Mouse (Mus musculus) midbrain, embryonic 11.5 days (tissue): ENCODE results near the gene Isyna1. TPM values are rescaled to one million over a fixed set of nuclear protein-coding genes. Genes with fewer than 3 reads are reported as not detected.

Experiments
- ATAC-seq: fragments of 200-750 bp; cut with Nextera tagmentation; 2 replicates; pipeline ENCODE4 v1.8.0; 2017; ENCODE audit warnings: moderate TSS enrichment, moderate library complexity; ENCODE audit not compliant: low FRiP score
- DNase-seq: peaks from one replicate; pipeline ENCODE4 v3.0.0; 2015; ENCODE audit warnings: low spot score; ENCODE audit errors: missing footprints
- H3K27ac ChIP-seq: fragments of 300-500 bp; sonication (generic); 2 replicates; pipeline ENCODE4 v1.5.1; 2014; ENCODE audit warnings: low read depth, low read length
- H3K27me3 ChIP-seq: fragments of 300-500 bp; sonication (generic); 2 replicates; pipeline ENCODE4 v1.6.1; 2014; ENCODE audit warnings: mild to moderate bottlenecking, low read length, moderate library complexity, mixed read lengths; ENCODE audit not compliant: control insufficient read depth, insufficient read depth
- H3K36me3 ChIP-seq: fragments of 300-500 bp; sonication (generic); 2 replicates; pipeline ENCODE4 v1.6.1; 2014; ENCODE audit warnings: mild to moderate bottlenecking, low read length, moderate library complexity, mixed read lengths; ENCODE audit not compliant: control insufficient read depth, insufficient read depth
- H3K4me1 ChIP-seq: fragments of 300-500 bp; sonication (generic); 2 replicates; pipeline ENCODE4 v1.6.1; 2014; ENCODE audit warnings: low read length; ENCODE audit not compliant: control insufficient read depth, insufficient read depth
- H3K4me2 ChIP-seq: fragments of 300-500 bp; sonication (generic); 2 replicates; pipeline ENCODE4 v1.6.1; 2014; ENCODE audit warnings: mild to moderate bottlenecking, moderate library complexity
- H3K4me3 ChIP-seq: fragments of 300-500 bp; sonication (generic); 2 replicates; pipeline ENCODE4 v1.5.1; 2014; ENCODE audit warnings: low read depth, low read length
- H3K9ac ChIP-seq: fragments of 300-500 bp; sonication (generic); 2 replicates; pipeline ENCODE4 v1.6.1; 2014; ENCODE audit warnings: low read length
- H3K9me3 ChIP-seq: fragments of 300-500 bp; sonication (generic); 2 replicates; pipeline ENCODE4 v1.6.1; 2016; ENCODE audit warnings: low read length; ENCODE audit not compliant: control insufficient read depth
- WGBS: fragments of 180-500 bp; shearing (Covaris S2); extraction: QIAGEN DNeasy Blood & Tissue Kit; methylation state at CpG from one replicate; pipeline ENCODE4 v1.1.7; 2014; 5-methylcytosine and 5-hydroxymethylcytosine counted together
- polyA plus RNA-seq: library from polyadenylated mRNA; unstranded; fragments of >200 nt; fragmentation: Nextera tagmentation; extraction: Ambion mirVana; gene quantifications from 2 replicates; pipeline ENCODE4 v1.2.1, GENCODE M21; 2014

Isyna1 gene
- polyA plus RNA-seq, 1 experiment from 2014 or later: 56.0 TPM

DNA sequence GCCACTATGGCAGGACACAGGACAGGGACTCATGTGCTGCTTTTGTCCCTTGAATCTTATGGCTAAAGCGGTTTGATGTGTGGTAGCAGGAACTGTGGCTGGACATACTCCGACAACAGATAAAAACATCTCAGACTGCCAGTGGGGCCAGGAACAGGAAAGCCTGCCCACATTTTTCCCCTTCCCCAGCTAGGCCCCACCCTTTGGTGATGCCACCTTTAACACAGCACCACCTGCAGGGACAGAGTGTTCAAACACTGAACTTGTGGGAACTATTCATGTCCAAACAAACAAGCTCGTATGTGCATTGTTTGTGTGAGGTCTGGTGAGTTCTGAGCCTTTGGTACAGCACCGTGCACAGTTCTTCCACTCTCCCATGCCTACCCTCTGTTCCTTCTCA, 35.8 kb upstream of the Isyna1 start:
- Histone ChIP-seq H3K36me3 (no peaks in the 10 kb centered on the region), H3K4me2 (no peak overlapping the region), H3K27me3 (no peaks in the 10 kb centered on the region), H3K9ac (no peak overlapping the region), H3K4me3 (no peak overlapping the region), H3K9me3 (no peaks in the 10 kb centered on the region), H3K27ac (no peak overlapping the region), H3K4me1 (no peaks in the 10 kb centered on the region)
- 69% methylated on average over 4 of the region's 4 CpGs for WGBS
- ATAC-seq: no peak
- no peak for DNase-seq

DNA sequence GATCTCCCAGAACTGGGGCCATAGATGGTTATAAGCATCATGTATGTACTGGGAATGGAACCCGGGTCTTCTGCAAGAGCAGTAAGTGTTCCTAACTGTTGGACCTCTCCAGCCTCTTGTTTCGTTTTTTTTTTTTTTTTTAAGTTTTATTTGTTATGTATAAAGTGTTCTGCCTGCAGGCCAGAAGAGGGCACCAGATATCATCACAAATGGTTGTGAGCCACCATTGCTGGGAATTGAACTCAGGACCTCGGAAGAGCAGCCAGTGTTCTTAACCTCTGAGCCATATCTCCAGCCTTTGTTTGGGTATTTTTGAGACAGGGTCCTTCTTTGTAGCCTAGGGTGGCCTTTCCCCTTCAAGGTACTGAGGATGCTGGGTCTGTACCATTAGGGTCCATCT, 35.2 kb upstream of the Isyna1 start:
- ATAC-seq: no peak
- Histone ChIP-seq H3K36me3 (no peaks in the 10 kb centered on the region), H3K27me3 (no peaks in the 10 kb centered on the region), H3K27ac (no peak overlapping the region), H3K4me2 (no peak overlapping the region), H3K4me1 (no peaks in the 10 kb centered on the region), H3K4me3 (no peak overlapping the region), H3K9ac (no peak overlapping the region), H3K9me3 (no peaks in the 10 kb centered on the region)
- 85% methylated on average over 3 of the region's 3 CpGs for WGBS
- no peak for DNase-seq

DNA sequence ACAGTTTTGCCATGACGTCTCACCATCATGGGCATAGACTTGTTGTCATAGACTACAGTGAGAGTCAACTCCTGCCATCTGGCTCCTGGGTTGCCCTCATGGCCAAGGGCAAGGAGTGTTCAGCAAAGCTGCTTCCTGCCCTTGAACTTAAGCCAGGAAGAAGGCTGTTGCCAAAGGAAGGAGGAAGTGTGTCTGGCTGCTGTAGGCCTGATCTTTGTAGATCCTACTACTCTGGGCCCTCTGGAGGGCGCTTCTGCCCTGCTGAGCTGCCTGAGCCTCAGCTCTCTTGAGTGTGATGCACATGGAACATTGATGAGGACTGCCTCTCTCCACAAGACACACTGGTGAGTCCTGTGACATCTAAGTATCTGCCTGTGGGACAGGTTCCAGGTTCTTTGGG, 34.1 kb upstream of the Isyna1 start:
- Histone ChIP-seq H3K36me3 (no peaks in the 10 kb centered on the region), H3K9me3 (no peaks in the 10 kb centered on the region), H3K27me3 (no peaks in the 10 kb centered on the region), H3K4me2 (no peak overlapping the region), H3K27ac (no peak overlapping the region), H3K9ac (no peak overlapping the region), H3K4me3 (no peak overlapping the region), H3K4me1 (no peaks in the 10 kb centered on the region)
- 72% methylated on average over 2 of the region's 2 CpGs for WGBS
- no peak for DNase-seq
- ATAC-seq: no peak

DNA sequence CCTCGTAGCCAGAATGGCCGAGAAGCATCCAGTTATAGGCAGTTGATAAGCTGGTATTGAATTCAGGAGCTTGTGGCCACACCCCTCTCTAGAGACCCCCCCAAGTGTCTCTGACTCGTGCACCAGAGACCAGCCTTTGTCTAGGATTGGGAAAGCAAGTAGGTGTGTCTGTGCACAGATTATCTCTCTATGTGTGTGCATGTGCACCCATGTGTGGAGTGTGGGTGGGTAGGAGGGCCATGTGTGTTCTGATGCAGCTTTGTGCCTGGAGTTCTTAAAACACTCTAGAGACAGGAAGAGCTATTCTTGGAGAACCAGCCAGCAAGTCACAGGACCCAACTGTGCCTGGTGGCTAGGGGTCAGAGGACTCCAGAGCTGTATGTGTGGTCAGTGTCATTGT, 33.6 kb upstream of the Isyna1 start:
- no peak for ATAC-seq
- Histone ChIP-seq H3K27ac (no peak overlapping the region), H3K27me3 (no peaks in the 10 kb centered on the region), H3K36me3 (no peaks in the 10 kb centered on the region), H3K9me3 (no peaks in the 10 kb centered on the region), H3K9ac (no peak overlapping the region), H3K4me2 (no peak overlapping the region), H3K4me1 (no peaks in the 10 kb centered on the region), H3K4me3 (no peak overlapping the region)
- WGBS: 67% methylated on average over 3 of the region's 3 CpGs
- no peak for DNase-seq

DNA sequence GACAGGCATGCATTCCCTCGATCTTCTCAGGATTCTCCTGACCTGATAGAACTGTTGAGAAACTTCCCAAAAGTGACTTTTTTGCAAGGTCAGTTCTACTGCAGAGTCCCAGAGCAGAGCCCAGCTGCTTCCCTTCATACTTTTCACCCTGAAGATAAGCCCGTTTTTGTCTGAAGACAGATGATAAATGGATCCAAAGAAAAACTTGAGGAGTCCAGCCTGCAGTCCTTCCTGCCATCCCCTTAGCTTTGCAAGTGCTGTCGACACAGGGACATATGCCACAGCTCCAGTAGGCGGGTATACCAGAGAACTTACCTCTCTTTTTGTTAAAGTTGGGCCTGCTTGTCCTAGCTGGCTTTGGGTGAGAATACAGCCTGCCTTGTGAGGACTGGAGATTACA, 32.8 kb upstream of the Isyna1 start:
- no peak overlapping the region for H3K4me2 ChIP-seq
- no peaks in the 10 kb centered on the region for H3K4me1 ChIP-seq
- no peak overlapping the region for H3K27ac ChIP-seq
- WGBS: 81% methylated on average over 4 of the region's 4 CpGs
- H3K4me3 ChIP-seq: no peak overlapping the region
- ATAC-seq: no peak
- H3K27me3 ChIP-seq: no peaks in the 10 kb centered on the region
- no peaks in the 10 kb centered on the region for H3K9me3 ChIP-seq
- no peak overlapping the region for H3K9ac ChIP-seq
- H3K36me3 ChIP-seq: no peaks in the 10 kb centered on the region
- DNase-seq: no peak

DNA sequence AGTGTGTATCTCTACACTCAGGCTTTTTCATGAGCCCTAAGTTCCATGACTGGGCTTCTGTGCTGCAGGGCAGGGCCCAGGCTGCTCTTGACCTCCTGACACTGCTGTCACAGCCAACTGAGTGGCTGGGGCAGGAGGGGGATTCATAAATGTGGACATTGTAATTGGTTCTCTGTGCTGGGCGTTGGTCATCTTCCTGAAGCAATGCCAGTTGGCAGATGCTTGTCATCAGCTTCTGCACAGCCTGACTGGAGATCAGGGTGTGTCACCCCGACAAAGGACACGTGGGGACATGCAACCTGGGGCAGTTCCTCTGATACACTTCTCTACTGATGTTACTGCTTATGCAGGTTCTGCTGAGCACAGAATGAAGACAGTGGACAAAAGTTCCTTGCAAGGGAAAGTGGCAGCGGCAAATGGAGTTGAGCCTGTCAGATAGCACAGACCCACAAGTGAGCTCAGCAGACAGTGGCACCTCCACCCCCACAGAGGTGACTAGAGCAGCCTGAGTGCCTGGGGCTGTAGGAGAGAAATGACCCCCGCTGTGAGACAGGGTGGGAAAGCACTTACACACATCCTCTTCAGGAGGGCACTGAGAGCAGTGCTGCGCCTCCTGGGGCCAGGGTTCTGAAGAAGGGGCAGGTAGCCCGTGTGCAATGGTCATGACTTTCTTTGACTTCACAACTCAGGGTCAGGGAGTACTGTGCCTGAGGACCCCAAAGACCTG, 32.2 kb upstream of the Isyna1 start:
- Histone ChIP-seq H3K36me3 (no peaks in the 10 kb centered on the region), H3K9ac (no peak overlapping the region), H3K9me3 (no peaks in the 10 kb centered on the region), H3K4me3 (no peak overlapping the region), H3K4me2 (no peak overlapping the region), H3K27me3 (no peaks in the 10 kb centered on the region), H3K4me1 (no peaks in the 10 kb centered on the region), H3K27ac (no peak overlapping the region)
- DNase-seq (peak; percentile 35), ATAC-seq (no peak)
- WGBS: 86% methylated on average over 7 of the region's 7 CpGs

DNA sequence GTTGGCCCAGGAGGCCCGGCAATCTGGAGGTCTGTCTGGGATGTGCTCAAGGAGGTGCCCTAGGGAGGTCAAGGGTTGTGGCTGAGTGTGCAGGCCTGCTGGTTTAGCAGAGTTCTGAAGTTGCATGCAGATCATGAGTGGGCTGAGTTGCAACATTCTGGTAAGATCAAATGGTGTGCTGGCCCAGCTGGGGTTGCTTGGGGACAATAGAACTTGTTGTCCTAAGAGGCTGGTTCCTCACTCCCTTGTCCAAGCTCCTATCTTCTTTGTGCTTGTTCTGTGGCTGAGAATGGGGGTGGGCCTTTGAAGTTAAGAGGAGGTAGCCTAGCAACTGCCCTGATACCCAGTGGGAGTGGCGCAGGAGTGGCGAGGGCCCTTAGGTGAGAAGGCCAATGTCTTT, 31.4 kb upstream of the Isyna1 start:
- Histone ChIP-seq H3K4me1 (no peaks in the 10 kb centered on the region), H3K27me3 (no peaks in the 10 kb centered on the region), H3K9ac (no peak overlapping the region), H3K9me3 (no peaks in the 10 kb centered on the region), H3K27ac (no peak overlapping the region), H3K4me3 (no peak overlapping the region), H3K4me2 (no peak overlapping the region), H3K36me3 (no peaks in the 10 kb centered on the region)
- DNase-seq (no peak), ATAC-seq (no peak)
- 73% methylated on average over 3 of the region's 3 CpGs for WGBS

DNA sequence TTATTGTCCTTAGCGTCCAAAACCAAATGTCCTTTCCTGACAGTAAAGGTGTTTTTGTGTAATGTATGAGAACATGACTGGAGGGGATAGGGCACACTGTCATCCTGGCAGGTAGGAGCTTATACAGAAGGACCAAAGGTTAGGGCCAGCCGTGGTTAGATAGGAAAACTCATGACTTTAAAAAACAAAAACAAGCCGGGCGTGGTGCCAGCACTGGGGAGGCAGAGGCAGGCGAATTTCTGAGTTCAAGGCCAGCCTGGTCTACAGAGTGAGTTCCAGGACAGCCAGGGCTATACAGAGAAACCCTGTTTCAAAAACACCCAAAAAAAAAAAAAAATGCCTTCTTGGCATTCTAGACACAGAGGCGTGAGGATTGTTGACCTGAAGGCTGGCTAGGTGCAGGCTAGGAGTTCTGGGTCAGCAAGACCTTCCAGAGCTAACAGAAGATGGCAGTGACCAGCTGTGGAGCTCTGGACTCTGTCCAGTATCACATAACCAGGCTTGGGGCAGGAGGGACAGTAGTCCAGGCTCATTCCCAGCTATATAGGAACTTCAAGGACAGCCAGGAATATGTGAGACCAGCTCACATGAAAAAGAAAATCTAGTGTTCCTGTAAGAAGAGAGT, 30.3 kb upstream of the Isyna1 start:
- 93% methylated on average over 6 of the region's 6 CpGs for WGBS
- no peak for ATAC-seq

DNA sequence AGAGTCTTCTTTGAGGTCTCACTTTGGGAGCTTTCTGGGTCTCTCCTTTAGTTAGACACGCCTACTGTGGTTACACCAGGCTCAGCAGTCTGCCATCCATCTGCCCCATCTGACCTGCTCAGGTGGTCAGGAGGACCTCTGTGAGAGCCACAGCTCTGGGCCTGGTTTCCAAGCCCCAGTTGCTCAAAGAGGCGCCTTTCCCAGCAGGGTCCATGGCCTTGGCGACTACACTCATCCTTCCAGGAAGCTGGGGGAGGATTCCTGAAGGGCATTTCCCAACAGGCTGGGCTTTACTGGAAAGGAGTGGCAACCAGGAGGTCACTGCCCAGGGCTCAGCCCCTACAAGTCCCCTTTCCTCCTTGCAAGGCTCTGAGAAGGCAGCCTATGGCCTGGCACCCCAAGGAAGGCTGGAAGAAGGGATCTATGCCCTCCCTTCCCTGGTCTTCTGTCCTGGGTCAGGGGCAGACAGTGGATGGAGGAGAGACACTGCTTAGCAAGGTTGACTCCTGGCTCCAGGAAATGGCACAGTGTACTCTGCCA, 29.4 kb upstream of the Isyna1 start:
- peak; percentile 70 for DNase-seq
- no peak overlapping the region for H3K27ac ChIP-seq

More for the DNA sequence above, 30.3 kb upstream of the Isyna1 start:
- Histone ChIP-seq H3K4me3 (no peak overlapping the region), H3K36me3 (no peaks in the 10 kb centered on the region), H3K27me3 (no peaks in the 10 kb centered on the region), H3K9me3 (no peaks in the 10 kb centered on the region), H3K4me2 (no peak overlapping the region), H3K4me1 (no peaks in the 10 kb centered on the region), H3K9ac (no peak overlapping the region), H3K27ac (no peak overlapping the region)
- DNase-seq: no peak

More for the DNA sequence above, 29.4 kb upstream of the Isyna1 start:
- Histone ChIP-seq H3K27me3 (no peaks in the 10 kb centered on the region), H3K9ac (no peak overlapping the region), H3K9me3 (no peaks in the 10 kb centered on the region), H3K4me1 (no peaks in the 10 kb centered on the region), H3K36me3 (no peaks in the 10 kb centered on the region), H3K4me2 (no peak overlapping the region), H3K4me3 (no peak overlapping the region)
- 80% methylated on average over 3 of the region's 3 CpGs for WGBS
- ATAC-seq: no peak
